Mouse (Mus musculus): Measurements from ENCODE around the gene Gm42688. TPM values are rescaled to one million over a fixed set of nuclear protein-coding genes. Genes with fewer than 3 reads are reported as not detected.

The Gm42688 gene
- polyA plus RNA-seq, 1 experiment from 2014 or later: 1.1 TPM

DNA sequence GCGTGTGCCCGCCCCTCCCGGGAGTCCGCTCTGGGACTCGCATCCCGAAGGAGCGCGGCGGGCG, 31.3 kb upstream of the Gm42688 start, which contains the start of gene Tlx2:
Gene Tlx2, minus strand, starts transcription at position 47 of the 64 bp plus-strand sequence.
- H3K9ac ChIP-seq (ENCODE audit: low read depth, low read length): no peak within 1 kb of the TSS
- 1% methylated on average over 10 of the region's 10 CpGs for WGBS
- H3K4me2 ChIP-seq (replicated peaks; ENCODE audit: low read depth): peak within 1 kb of the TSS; percentile 63
- H3K4me3 ChIP-seq (ENCODE audit: low read depth, low read length): peak within 1 kb of the TSS; percentile 39
- no peaks in the 10 kb centered on the region for H3K9me3 ChIP-seq (ENCODE audit: control insufficient read depth)
- no peaks in the 10 kb centered on the region; the same call in 1 of the 2 replicates for H3K36me3 ChIP-seq (ENCODE audit: control insufficient read depth, insufficient read depth)
- no peaks in the 10 kb centered on the region; the same call in 1 of the 2 replicates for H3K4me1 ChIP-seq (replicated peaks; ENCODE audit: control insufficient read depth, insufficient read depth, low read length)
- ATAC-seq: no peak
- no peak within 1 kb of the TSS for H3K27ac ChIP-seq (ENCODE audit: low read depth, low read length)
- H3K27me3 ChIP-seq (replicated peaks; ENCODE audit: control insufficient read depth, insufficient read depth, low read length): peaks cover 91% of the 10 kb centered on the region
- TF ChIP-seq CTCF (IDR thresholded peaks at IDR 0.05; ENCODE audit: low read depth): no peak

DNA sequence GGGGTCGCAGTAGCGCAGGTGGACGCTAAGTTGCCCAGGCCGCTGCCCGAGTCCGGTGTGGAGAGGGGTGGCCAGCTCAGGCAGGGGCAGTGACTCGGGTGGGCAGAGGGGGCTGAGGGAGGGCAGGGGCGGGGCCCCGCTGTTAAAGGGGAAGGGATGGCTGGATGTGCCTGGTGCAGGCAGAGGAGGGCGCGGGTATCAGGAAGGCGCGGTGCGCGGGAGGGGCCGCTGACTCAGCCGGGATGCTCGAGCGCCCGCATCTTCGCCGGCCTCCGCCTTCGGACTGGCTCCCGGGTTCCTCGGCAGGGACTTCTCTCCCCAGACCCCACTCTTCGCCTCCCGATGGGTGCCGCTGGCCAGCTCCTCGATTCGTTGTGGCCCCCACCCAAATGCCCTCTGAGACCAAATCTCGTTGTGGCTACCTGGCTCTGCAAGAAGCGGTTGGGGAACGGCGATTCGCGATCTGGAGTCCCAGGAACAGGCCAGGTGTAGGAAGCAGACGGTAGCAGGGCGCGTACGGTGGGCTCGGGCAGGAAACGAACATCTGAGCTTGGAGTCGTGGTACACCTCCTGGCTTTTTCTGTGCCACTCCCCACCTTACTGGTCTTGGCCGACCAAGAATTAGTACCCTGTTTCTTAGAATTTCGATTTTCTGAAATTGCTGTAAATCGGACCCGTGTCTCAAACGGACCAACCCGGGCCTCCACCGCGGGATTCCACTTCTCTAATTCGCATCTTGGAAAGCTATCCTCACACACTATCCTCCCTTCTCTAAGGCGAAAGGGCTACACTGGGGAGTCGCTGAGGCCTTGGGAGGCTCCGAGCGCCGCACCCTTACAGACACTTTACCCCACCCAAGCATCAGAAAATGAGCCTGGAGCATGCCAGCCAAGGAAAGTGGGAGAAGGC, 30.9 kb upstream of the Gm42688 start:
- no peak overlapping the region for H3K9ac ChIP-seq (ENCODE audit: low read depth, low read length)
- H3K4me1 ChIP-seq (replicated peaks; ENCODE audit: control insufficient read depth, insufficient read depth, low read length): no peaks in the 10 kb centered on the region; the same call in 1 of the 2 replicates
- no peaks in the 10 kb centered on the region; the same call in 1 of the 2 replicates for H3K36me3 ChIP-seq (ENCODE audit: control insufficient read depth, insufficient read depth)
- WGBS: under 1% methylated on average over 57 of the region's 58 CpGs
- ATAC-seq: peak; percentile 7; the same call in 1 of the 2 replicates
- TF ChIP-seq CTCF (IDR thresholded peaks at IDR 0.05; ENCODE audit: low read depth): no peak
- peaks cover 91% of the 10 kb centered on the region for H3K27me3 ChIP-seq (replicated peaks; ENCODE audit: control insufficient read depth, insufficient read depth, low read length)
- H3K9me3 ChIP-seq (ENCODE audit: control insufficient read depth): no peaks in the 10 kb centered on the region
- peak overlapping the region; percentile 39 for H3K4me3 ChIP-seq (ENCODE audit: low read depth, low read length)
- H3K4me2 ChIP-seq (replicated peaks; ENCODE audit: low read depth): peak overlapping the region; percentile 63
- no peak overlapping the region for H3K27ac ChIP-seq (ENCODE audit: low read depth, low read length)

DNA sequence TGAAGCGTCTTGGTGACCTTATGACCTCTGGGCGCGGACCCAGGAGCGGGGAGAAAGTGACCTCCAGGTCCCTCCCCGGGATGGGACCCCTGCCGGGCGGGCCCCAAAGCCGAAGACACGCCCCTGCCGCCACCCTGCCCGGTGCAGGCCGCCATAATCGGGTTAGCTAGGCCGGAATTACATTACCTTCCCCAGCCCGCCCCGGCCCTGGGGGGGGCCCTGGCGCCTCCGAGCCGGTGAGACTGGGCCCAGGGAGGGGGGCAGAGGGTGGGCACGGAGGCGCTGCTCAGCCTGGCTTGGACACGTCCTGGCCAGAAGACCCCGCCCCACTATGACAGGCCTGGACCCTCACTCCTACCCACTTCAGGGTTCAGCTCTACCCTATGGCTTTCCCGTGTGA, 30.2 kb upstream of the Gm42688 start:
- no peak overlapping the region for H3K27ac ChIP-seq (ENCODE audit: low read depth, low read length)
- H3K36me3 ChIP-seq (ENCODE audit: control insufficient read depth, insufficient read depth): no peaks in the 10 kb centered on the region; the same call in 1 of the 2 replicates
- H3K9me3 ChIP-seq (ENCODE audit: control insufficient read depth): no peaks in the 10 kb centered on the region
- H3K4me2 ChIP-seq (replicated peaks; ENCODE audit: low read depth): 0 out of 2 replicates have a peak overlapping the region, but pooled peaks have one; percentile 21
- no peak overlapping the region for H3K9ac ChIP-seq (ENCODE audit: low read depth, low read length)
- no peaks in the 10 kb centered on the region; the same call in 1 of the 2 replicates for H3K4me1 ChIP-seq (replicated peaks; ENCODE audit: control insufficient read depth, insufficient read depth, low read length)
- H3K4me3 ChIP-seq (ENCODE audit: low read depth, low read length): peak overlapping the region; percentile 23; the same call in 1 of the 2 replicates
- 1% methylated on average over 23 of the region's 24 CpGs for WGBS
- TF ChIP-seq CTCF (IDR thresholded peaks at IDR 0.05; ENCODE audit: low read depth): no peak
- peaks cover 91% of the 10 kb centered on the region for H3K27me3 ChIP-seq (replicated peaks; ENCODE audit: control insufficient read depth, insufficient read depth, low read length)
- no peak for ATAC-seq

DNA sequence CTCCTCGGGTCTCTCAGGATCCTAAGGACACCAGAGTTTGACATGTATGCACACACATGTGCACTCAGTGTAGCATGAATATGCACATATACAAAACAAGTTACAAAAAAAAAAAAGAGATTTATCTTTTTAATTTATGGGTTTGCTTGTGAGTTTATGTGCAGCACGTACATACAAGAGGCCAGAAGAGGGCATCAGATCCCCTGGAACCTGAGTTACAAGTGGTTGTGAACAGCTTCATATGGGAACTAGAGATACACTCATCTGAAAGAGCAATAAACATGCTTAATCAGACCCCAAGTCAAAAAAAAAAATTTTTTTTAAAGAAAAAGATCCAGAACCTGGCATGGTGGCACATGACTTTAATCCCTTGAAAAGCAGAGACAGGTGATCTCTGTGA, 26.4 kb upstream of the Gm42688 start:
- no peak overlapping the region for H3K4me3 ChIP-seq (ENCODE audit: low read depth, low read length)
- no peak overlapping the region for H3K4me2 ChIP-seq (replicated peaks; ENCODE audit: low read depth)
- no peak for ATAC-seq
- H3K36me3 ChIP-seq (ENCODE audit: control insufficient read depth, insufficient read depth): no peaks in the 10 kb centered on the region; the same call in 1 of the 2 replicates
- WGBS: 15% methylated on average over 2 of the region's 2 CpGs
- peaks cover 64% of the 10 kb centered on the region for H3K27me3 ChIP-seq (replicated peaks; ENCODE audit: control insufficient read depth, insufficient read depth, low read length)
- peaks cover 3% of the 10 kb centered on the region; the same call in 1 of the 2 replicates for H3K4me1 ChIP-seq (replicated peaks; ENCODE audit: control insufficient read depth, insufficient read depth, low read length)
- H3K9me3 ChIP-seq (ENCODE audit: control insufficient read depth): no peaks in the 10 kb centered on the region
- H3K27ac ChIP-seq (ENCODE audit: low read depth, low read length): no peak overlapping the region
- no peak overlapping the region for H3K9ac ChIP-seq (ENCODE audit: low read depth, low read length)
- TF ChIP-seq CTCF (IDR thresholded peaks at IDR 0.05; ENCODE audit: low read depth): peak; percentile 53

DNA sequence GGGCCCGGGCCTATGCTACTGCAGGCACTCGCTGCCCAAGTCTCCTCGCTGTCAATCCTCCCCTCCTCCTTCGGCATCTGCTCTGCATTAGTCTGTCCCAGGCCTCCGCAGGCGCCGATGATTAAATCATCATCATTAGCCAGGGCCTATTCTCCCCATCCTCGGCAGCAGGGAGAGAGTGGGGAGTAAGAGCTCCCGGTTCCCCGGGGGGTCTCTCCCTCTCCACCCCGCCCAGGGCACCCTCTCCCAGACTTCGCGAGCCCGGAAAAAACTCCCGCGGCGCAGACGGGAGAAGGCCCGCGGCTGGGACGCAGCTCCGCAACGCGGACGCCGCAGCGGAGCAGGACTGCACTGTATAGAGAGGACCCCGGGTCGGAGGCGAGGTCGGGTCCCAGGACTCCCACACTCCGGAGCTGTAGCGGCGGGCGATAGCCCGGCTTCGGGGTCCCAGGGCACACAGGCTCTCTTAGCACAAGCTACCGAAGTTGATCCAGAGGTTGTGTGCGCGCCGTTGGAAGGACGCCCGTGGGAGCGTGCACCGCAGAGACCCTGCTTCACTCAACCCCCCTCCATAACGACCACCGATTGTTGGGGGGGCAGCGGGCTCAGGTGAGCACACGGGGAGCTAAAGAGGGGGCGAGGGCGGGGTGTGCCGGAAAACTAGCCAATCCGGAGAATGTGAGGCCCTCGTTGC, 23.6 kb upstream of the Gm42688 start, which contains the start of gene Pcgf1:
Gene Pcgf1, plus strand, starts transcription at position 240 of the 694 bp plus-strand sequence.
- Histone ChIP-seq H3K4me2 (replicated peaks; ENCODE audit: low read depth) (peak within 1 kb of the TSS; percentile 98), H3K27ac (ENCODE audit: low read depth, low read length) (peak within 1 kb of the TSS; percentile 74; the same call in 1 of the 2 replicates), H3K4me1 (replicated peaks; ENCODE audit: control insufficient read depth, insufficient read depth, low read length) (0 out of 2 replicates have a peak, but pooled peaks cover 3% of the 10 kb centered on the region), H3K36me3 (ENCODE audit: control insufficient read depth, insufficient read depth) (peaks cover 21% of the 10 kb centered on the region; the same call in 1 of the 2 replicates), H3K4me3 (ENCODE audit: low read depth, low read length) (peak within 1 kb of the TSS; percentile 61), H3K9me3 (ENCODE audit: control insufficient read depth) (no peaks in the 10 kb centered on the region), H3K9ac (ENCODE audit: low read depth, low read length) (peak within 1 kb of the TSS; percentile 47), H3K27me3 (replicated peaks; ENCODE audit: control insufficient read depth, insufficient read depth, low read length) (peaks cover 38% of the 10 kb centered on the region)
- no peak for TF ChIP-seq CTCF (IDR thresholded peaks at IDR 0.05; ENCODE audit: low read depth)
- under 1% methylated on average over 54 of the region's 54 CpGs for WGBS
- peak; percentile 28 for ATAC-seq

DNA sequence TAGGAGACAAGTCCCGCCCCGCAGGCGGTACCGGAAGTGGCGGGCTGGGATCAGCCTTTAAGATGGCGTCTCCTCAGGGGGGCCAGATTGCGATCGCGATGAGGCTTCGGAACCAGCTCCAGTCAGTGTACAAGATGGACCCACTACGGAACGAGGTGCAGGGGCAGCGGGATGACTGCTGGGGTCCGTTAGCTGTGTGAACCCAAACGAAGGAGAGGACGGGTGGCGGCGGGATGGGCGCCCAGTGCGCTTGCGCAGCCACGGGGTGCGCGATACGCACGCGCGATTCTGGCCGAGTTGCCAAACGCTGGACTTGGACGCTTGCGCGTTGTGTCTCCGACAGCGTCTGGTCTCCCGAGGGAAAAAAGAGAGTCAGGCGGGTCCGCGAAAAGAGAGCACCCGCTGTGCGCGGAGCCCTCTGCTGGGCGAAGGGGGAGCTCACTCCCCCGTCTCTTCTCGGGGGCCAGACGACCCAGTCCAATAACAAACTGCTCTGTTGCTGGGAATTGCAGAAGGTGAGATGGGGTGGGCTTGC, 23.0 kb upstream of the Gm42688 start:
- peaks cover 38% of the 10 kb centered on the region for H3K27me3 ChIP-seq (replicated peaks; ENCODE audit: control insufficient read depth, insufficient read depth, low read length)
- H3K36me3 ChIP-seq (ENCODE audit: control insufficient read depth, insufficient read depth): peaks cover 22% of the 10 kb centered on the region; the same call in 1 of the 2 replicates
- peak overlapping the region; percentile 61 for H3K4me3 ChIP-seq (ENCODE audit: low read depth, low read length)
- H3K27ac ChIP-seq (ENCODE audit: low read depth, low read length): peak overlapping the region; percentile 74; the same call in 1 of the 2 replicates
- peak; percentile 93 for ATAC-seq
- peak; percentile 80 for TF ChIP-seq CTCF (IDR thresholded peaks at IDR 0.05; ENCODE audit: low read depth)
- 0 out of 2 replicates have a peak, but pooled peaks cover 3% of the 10 kb centered on the region for H3K4me1 ChIP-seq (replicated peaks; ENCODE audit: control insufficient read depth, insufficient read depth, low read length)
- H3K4me2 ChIP-seq (replicated peaks; ENCODE audit: low read depth): peak overlapping the region; percentile 98
- WGBS: under 1% methylated on average over 46 of the region's 46 CpGs
- H3K9ac ChIP-seq (ENCODE audit: low read depth, low read length): peak overlapping the region; percentile 47
- H3K9me3 ChIP-seq (ENCODE audit: control insufficient read depth): no peaks in the 10 kb centered on the region
